Mouse (Mus musculus): Measurements from ENCODE around the gene Ier5. TPM values are rescaled to one million over a fixed set of nuclear protein-coding genes. Genes with fewer than 3 reads are reported as not detected.

Ier5 gene
- total RNA-seq, 2 experiments from 2014 or later, result 13.2 to 15.5 TPM

DNA sequence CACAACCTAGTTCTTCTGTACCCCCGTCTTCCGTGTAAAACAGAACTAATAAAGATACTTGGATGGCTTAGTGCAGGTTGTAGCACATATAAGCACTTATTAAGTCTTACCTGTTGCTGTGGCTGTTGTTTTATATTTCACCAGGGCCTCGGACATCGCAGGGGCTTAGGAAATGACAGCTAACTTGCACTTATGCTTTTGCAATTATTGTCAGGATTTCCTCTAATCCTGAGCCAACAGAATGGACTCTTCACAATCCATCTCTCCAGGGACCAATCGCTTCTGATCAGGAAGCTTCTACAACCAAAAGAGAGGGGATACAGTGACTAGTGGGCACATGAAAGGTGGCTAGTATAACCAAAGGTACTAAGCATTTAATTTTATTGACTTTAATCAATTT, 4.6 kb upstream of the Ier5 start:
- intact Hi-C loops (cut with DNase I), result no loop called here
- no peak for DNase-seq

DNA sequence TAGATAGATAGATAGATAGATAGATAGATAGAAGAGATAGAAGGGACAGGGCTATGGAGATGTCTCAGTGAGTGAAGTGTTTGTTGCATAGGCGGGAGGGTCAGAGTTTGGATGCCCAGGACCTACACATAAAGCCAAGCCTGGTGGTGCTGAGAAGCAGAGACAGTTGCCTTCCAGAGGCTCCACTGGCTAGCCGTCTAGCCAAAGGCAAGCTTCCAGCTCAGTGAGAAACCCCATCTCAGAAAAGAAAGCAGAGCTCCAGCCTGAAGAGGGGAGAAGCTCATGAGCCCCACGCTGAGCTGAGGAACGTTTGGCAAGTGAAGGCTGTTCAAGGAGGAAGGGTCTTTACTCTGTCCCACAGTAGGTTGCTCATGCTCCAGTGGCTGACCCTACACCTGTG, 3.2 kb upstream of the Ier5 start:
- DNase-seq, result no peak
- intact Hi-C loops (cut with DNase I), result no loop called here

DNA sequence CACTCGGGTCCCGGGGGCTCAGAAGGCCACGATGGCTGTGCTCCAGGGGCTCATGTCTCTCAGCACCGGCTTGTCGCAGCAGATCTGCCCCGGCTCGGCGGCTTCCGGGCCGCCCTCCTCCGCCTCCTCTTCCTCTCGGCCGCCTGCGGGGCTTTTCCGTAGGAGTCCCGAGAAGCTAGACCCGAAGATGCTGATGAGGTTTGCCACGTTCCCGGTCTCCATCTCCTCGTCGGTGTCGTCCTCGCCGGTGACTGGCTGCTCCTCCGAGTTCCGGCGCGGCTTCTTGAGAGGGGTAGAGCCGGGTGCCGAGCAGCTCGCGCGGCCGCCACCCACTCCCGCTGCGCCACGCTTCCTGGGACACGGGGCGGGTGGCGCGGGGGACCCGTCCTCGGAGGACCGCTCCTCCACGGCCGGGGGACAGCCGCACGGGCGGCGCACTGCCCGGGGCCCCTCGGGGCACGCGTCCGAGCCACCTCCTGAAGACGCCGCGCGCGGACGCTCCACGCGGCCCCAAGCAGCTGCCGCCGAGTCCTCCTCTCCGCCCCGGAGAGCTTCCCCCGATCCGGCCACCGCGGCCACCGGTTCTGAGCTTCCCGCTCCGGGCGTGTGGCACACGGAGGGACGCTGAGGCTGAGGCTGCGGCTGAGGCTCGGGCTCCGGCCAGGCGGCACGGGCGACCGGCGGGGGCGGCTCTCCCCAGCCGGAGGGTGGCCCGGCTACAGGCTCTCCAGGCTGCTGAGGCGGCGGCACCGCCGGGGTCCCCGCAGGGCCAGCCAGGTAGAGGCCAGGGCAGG, 753 bp downstream of the Ier5 start:
- peak; percentile 67 to 83 for DNase-seq
- intact Hi-C loops (cut with DNase I), result loop anchor here (1.0 to 5.0 kb wide), 4 partner anchors 15 to 119 kb away; no protein-coding TSS in a partner anchor

DNA sequence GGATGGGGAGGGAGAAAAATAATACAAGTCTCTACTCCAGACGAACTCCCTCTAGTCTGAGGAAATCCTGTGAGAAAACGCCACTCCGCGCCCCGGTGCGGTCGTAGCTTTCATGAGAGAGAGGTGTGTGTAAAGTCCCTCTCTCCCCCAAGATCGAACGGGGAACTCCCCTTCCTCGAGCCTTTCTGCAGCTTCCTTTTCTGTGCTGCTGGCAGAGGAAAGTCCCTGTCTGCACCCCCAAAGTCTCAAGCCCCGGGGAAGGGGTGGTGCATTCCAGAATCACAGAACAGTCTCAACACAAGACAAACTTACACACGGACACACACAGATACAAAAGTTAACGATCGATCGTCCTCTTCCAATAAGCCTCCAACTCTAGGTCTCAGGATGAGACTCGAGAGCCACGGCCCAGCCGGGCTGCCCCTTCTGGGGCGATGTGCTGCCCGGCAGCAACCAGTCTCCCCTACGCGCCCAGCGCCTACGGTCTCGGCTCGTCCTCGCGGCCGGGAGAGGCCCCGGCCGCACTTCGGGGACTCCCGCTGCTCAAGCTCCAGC, 1.4 kb downstream of the Ier5 start:
- intact Hi-C loops (cut with DNase I), result loop anchor here (2.0 to 5.0 kb wide), 2 partner anchors 43 to 119 kb away; no protein-coding TSS in a partner anchor
- peak in 1 of 2 experiments; percentile 59 for DNase-seq

DNA sequence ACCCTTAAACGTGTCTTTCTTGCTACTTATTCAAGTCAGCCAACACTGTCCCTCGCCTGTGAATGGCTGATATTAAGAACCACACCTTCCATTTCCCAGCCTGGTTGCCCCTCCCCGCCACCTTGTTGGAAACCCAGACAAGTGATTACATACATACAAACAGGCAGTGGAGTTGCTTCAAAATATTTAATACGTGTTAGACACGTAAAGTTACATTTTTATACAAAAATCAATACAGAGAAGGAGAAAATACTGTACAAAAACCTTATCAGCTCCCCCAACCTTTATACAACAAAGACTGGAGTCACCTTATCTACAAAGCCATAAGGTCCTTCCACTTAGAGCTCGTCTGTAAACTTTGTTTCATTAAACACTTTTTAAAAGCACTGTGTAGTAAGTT, 2.1 kb downstream of the Ier5 start:
- intact Hi-C loops (cut with DNase I), result loop anchor here (5.0 kb wide), 1 partner anchor 120 kb away; no protein-coding TSS in a partner anchor
- no peak for DNase-seq

DNA sequence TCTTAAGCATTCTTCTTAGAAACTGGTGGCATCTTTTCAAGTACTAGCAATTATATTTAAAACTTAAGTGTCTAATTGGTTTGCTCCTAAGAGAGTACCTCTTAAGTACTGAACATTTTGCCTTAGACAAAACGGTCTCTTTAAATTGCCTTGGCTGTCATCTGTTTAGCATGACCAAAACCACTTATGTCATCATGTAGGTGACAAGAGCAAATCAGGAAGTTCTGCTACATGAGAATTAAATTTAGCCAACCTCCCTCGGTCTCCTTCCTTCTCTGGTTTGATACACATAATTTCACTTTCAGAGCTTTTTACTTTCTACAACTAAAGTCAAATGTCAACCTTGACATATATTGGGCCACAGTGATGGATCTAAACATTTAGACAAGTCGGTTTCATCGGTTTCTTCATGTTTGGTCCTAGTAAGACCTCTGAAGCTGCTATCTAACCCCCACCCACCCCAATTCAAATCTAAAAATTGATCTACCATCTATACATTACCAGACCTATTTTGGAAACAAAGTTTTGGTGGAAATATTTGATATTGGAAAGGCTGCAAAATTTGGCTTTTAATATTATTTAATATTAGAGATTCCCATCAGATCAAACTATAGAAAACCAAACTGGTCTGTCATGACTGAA, 2.7 kb downstream of the Ier5 start:
- no peak for DNase-seq
- intact Hi-C loops (cut with DNase I), result loop anchor here (5.0 kb wide), 1 partner anchor 121 kb away; no protein-coding TSS in a partner anchor

DNA sequence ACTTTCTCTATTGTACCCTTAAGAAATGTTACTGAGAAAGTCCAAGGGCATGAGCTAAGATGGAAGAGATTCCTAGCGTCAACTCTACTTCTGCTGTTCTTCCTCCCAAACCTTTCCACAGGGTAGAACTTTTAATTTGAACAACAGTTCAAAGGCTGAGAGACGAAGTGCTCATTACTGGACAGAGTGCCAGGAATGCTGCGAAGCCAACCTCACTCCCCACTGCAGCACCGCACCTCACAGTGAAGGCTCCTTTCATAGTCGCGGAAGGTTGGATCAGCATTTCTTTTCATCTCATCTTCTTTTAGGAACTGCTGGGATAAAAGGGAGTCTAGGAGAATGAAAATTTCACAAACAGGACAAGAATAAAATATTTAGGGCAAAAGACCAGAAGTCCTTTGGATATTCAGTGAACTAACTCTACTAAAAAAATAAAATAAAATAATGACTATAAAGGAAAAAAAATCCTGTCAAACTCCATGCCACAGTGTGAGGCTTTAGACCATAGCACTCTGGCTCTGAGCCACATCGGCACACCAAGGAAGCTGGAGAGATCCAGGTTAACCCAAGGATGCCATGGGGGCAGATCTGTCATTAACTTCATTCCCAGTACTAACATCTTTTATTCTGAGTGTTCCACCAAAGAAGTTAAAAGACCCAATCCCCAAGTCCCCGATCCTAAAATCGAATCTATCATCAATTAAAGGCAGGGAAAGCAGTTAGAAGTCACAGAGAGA, 5.3 kb downstream of the Ier5 start:
- intact Hi-C loops (cut with DNase I), result no loop called here
- DNase-seq, result no peak

DNA sequence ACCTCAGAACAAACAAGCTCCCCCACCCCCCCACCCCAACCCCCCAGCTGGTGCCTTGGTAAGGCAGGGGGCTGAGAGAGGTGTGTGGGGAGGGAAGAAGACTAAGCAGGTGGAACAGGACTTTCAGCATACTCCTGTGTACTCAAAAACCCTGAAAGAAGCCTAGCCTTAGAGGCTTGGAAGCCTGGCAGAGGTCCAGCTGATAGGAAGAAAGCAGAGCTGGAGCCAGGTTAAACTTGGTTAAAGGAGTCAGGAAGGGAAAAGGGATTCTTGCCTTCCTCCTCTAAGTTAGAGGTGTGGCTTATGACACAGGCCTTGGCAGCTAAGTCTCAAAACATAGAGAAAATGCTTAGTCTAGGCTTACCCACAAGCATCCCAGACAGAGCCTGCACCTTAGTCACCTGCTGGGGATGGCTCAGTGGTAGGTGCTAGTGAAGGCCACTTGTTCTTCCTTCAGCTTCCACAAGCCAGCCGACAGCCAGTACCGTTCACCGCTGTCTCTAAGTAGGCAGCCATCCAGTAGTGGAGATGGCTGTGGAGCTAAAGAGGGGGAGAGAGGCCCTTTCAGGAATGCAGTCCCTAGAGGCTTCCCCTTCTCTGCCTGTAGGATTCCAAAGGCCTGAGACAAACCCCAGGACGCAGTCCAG, 6.2 kb downstream of the Ier5 start:
- intact Hi-C loops (cut with DNase I), result no loop called here
- peak in 1 of 2 experiments; percentile 60 for DNase-seq

DNA sequence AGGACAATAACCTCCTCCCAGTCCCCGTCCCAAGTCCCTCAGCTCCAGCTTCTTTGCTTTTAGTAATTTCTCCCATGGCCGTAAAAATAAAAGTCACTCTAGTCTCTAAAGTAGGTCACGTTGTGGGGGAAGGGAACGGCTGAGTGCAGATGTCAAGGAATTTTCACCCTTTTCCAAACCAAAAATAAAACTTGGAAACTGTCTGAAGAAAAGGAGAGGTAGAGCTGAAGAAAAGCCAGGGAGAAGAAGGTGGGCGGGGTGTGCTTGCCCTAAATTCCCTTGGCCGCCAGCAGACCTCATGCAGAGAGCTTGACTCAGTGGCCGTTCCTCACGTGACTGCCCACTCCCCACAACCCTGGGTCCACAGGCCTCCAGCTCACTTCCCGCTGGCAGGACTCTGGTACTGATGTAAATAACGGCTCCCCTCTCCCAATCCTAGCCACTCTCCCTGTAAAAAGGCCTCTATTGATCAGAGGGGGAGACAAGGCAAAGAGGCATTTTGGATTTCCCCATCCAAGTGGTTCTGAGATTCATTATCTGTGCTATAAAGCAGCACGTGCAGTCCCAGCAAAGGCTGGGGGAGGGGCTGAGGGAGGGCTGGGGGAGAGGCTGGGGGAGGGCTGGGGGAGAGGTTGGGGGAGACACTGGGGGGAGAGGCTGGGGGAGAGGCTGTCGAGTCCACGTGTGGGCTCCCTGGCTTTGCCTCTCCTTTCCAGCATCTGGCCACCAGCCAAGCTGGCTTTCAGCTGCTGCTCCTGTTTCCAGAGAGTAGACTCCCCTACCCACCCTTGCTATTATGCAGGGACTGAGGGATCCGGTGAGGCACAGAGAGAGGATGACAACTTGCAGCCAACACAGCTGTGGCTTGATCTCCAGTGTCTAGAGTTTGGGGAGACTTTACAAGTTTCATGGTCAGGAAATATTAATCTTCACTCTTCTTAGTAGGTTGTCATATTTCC, 7.3 kb downstream of the Ier5 start:
- intact Hi-C loops (cut with DNase I), result no loop called here
- DNase-seq, result peak in 1 of 2 experiments; percentile 47

DNA sequence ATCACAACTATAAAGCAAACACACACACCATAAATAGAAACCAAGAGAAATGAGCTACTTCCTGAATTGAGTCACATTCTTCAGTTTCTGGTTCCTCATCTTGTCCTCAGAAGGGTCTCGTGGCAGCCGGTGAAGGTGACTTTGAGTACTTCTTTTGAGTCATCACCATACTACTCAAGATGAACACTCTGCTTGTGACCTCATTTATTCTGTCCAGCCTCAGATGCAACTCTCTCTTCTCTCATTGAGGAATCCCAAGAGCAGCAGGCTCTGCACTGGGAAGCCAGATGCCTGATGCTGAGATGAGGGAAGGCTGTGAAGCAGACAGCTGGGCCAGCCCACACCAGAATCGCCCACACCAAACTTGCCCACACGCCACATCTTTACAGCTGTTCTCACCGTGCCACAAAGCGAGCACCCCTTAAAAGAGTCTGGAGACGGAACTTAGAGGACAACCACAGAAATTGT, 8.0 kb downstream of the Ier5 start:
- no peak for DNase-seq
- intact Hi-C loops (cut with DNase I), result no loop called here

DNA sequence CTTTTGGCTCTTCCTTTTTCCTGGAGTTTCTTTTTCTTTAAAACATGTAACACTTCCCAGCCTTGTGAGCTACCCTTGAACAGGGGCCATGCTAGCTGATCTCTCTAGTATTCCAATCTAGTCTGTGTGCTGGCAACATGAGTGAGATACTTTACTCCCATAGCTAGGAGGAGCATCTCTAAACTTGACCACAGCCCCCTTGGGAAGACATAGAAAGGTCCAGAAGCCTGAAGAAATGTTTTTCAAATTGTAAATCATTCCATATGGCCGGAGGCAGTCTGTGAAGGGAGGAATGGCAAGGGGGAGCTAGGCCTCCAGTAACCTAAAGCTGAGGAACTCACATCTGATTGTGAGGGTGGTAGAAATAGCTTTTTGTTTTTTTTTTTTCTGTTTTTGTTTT, 8.7 kb downstream of the Ier5 start:
- intact Hi-C loops (cut with DNase I), result no loop called here
- no peak for DNase-seq

DNA sequence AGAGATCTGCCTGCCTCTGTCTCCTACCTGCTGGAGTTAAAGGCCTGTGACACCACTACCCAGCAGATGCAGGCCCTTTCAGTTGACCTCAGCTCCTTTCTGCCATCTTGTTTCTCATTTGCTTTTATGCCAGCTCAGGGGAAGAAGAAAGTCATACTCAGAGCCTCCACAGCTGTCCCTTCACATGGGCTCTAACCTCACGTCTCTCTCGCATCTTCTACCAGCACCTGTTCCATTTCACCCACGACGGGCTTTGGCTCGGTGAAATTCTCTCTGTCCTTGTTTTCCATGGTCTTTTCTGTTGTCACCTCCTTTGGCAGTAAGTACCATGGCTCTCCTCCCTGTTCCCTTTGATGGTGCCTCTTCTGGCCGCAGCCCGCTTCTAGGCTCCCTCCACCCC, 9.1 kb downstream of the Ier5 start:
- intact Hi-C loops (cut with DNase I), result no loop called here

DNA sequence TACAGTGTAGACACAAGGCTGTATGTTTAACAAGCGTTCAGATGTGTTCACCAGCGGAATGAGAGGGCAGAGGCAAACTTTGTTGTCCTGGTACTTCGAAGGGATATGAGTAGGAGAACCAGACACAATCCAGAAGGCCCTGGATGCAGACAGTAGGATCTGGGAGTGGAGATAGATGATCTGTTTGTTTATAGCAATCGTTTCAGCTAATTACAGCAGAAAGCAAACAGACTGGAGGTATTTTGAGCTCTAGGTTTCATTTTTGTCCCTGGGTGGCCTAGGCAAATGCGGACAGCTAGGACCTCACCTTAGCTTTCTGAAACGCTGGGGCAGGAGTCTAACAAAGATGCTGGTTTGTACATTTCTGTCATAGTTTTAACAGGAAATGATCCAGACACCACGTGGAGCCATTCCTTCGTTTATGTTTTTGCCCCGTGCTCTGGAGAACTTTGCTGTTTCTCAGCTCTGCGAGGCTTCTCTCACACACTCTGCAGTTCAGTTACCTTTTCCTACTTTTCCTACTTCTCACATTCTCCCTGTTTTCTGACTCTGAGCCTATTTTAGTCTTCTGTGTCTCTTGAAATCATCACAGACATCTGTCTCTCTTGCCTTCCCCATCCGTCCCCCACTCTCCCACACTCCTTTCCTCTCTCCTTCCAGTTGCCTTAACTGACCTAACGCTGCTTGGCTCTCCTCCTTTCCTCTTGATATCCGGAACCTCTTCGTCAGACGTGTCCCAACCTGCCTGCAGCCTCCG, 10.4 kb downstream of the Ier5 start:
- intact Hi-C loops (cut with DNase I), result no loop called here
- no peak for DNase-seq

More for the DNA sequence above, 9.1 kb downstream of the Ier5 start:
- DNase-seq, result no peak

DNA sequence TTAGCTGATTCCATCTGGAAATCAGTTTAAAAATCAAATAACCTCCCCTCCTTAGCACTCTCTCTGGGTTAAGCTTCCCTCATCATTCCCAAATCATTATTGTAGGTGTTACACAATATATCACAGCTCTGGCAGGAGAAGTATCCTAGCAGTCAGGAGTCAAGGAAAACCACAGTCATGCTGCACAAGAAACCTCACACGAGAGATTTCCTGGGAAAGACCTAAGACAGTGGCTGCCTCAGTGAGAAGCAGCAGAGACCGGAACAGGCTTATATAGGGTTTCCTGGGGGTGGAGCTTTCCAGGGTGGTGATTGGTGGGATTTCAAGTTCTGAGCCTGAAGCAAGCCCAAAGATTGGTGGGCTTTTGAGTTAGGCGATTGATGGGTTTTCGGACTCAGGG, 11.4 kb downstream of the Ier5 start:
- intact Hi-C loops (cut with DNase I), result no loop called here
- DNase-seq, result no peak

DNA sequence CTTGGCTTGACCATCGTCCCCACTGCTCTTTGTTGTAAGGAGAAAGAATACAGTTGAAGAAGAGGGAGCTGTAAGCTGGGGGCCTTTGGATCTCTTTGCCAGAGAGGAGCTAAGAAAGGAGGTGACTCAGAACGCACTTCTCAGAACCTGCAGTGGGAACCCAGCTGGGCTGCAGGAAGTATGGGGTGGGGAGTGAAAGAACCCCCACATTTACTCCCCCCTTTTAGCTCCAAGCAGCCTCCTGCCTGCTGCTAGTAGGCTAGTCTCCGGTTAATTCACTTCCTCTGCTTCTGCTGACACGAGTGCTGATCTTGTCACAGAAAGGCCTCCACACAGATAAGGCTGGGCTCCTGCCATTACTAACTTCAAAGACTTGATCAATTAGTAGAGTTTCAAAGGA, 12.5 kb downstream of the Ier5 start:
- no peak for DNase-seq
- intact Hi-C loops (cut with DNase I), result no loop called here

DNA sequence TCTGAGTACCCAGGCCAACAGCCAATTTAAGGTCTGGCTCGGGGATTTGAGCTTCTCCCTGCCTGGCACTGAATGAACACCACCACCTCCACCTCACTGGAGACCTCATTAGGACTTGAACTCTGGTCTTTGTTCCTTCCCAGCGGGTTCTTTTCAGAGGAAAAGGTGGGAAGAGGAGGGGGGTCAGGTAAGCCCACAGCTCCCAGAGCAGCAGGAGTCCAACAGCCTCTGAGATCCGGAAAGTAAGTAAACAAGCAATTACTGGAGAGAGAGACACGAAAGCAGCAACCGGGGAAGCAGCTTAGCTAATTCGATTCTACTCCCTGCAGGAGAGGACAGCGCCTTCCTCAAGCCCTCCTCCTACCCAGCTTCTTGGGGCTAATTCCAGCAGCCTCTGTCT, 13.0 kb downstream of the Ier5 start:
- intact Hi-C loops (cut with DNase I), result no loop called here
- no peak for DNase-seq

DNA sequence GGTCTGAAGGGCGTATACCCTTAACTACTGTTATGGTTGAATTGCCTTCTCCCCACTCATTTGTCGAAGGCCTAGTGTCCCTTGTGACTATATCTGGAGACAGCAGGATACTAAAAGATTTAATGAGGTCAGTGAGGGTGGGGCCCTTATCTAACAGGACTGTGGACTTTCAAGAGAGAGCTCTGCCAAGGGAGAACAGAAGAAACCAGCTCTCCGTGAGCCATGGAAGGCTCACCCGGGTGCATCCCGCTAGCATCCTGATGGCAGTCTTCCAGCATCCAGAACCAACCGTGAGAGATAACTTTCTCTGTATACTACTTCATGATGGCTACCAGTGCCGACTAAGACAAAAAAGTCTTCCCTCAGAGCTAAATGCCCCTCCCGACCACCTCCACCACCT, 14.6 kb downstream of the Ier5 start:
- intact Hi-C loops (cut with DNase I), result no loop called here
- no peak for DNase-seq

Data from heart, postnatal 36 days (tissue).